Mouse (Mus musculus) liver, adult 2 months (tissue): ENCODE data around the gene Csk. TPM values are rescaled to one million over a fixed set of nuclear protein-coding genes. Genes with fewer than 3 reads are reported as not detected.

Source experiments
- DNase-seq: peaks from one replicate; pipeline ENCODE4 v3.0.0-alpha.2; 2011; ENCODE audit warnings: low read depth, low spot score; ENCODE audit errors: extremely low read depth
- H3K27ac ChIP-seq: fragments of 200-500 bp; replicated peaks from 2 replicates; pipeline ENCODE4 v1.5.1; 2012; ENCODE audit warnings: low read depth, mild to moderate bottlenecking, control low read depth, inconsistent platforms, low read length; ENCODE audit not compliant: insufficient read depth
- H3K27me3 ChIP-seq: fragments of 200-500 bp; 2 replicates; pipeline ENCODE4 v1.6.1; 2012; ENCODE audit warnings: mild to moderate bottlenecking, moderate library complexity, low read length, inconsistent platforms; ENCODE audit not compliant: control insufficient read depth, insufficient read depth
- H3K36me3 ChIP-seq: fragments of 200-500 bp; 2 replicates; pipeline ENCODE4 v1.6.1; 2012; ENCODE audit warnings: low read length, inconsistent platforms; ENCODE audit not compliant: control insufficient read depth, insufficient read depth
- H3K4me1 ChIP-seq: fragments of 200-500 bp; 2 replicates; pipeline ENCODE4 v1.6.1; 2011; ENCODE audit warnings: low read length; ENCODE audit not compliant: control insufficient read depth, insufficient read depth
- H3K4me3 ChIP-seq: fragments of 200-500 bp; 2 replicates; pipeline ENCODE4 v1.5.1; 2011; ENCODE audit warnings: low read depth, mild to moderate bottlenecking, control low read depth, low read length, moderate library complexity; ENCODE audit not compliant: insufficient read depth
- H3K79me2 ChIP-seq: fragments of 200-500 bp; 2 replicates; pipeline ENCODE4 v1.6.1; 2012; ENCODE audit warnings: inconsistent platforms, mild to moderate bottlenecking, low read length, moderate library complexity; ENCODE audit not compliant: control insufficient read depth, insufficient read depth
- H3K9ac ChIP-seq: fragments of 200-500 bp; 2 replicates; pipeline ENCODE4 v1.6.1; 2012; ENCODE audit warnings: low read depth, mild to moderate bottlenecking, control low read depth, inconsistent platforms, low read length
- CTCF ChIP-seq: fragments of 200-500 bp; IDR thresholded peaks from 2 replicates; pipeline ENCODE4 v1.5.1; 2011; ENCODE audit warnings: low read depth, low read length, control low read depth
- POLR2A ChIP-seq: fragments of 200-500 bp; IDR thresholded peaks from 2 replicates; pipeline ENCODE4 v1.6.1; 2011; ENCODE audit warnings: low read length, control low read depth; ENCODE audit not compliant: insufficient read depth; ENCODE audit errors: extremely low read depth
- WGBS: fragments of 180-500 bp; shearing (Covaris S2); methylation state at CpG from one replicate; pipeline ENCODE4 v1.1.7; 2018; 5-methylcytosine and 5-hydroxymethylcytosine counted together
- polyA plus RNA-seq: library from polyadenylated mRNA; depleted of rRNA; stranded (reverse); fragments of >200 nt; gene quantifications from 2 replicates; pipeline ENCODE4 v1.2.3, GENCODE M21; 2012
- total RNA-seq: library from RNA; depleted of rRNA; stranded (reverse); fragments of >200 nt; gene quantifications from 2 replicates; pipeline ENCODE4 v1.2.3, GENCODE M21; 2014

Csk gene
- total and polyA plus RNA-seq, 2 experiments: 18.3 to 31.4 TPM

- H3K79me2 ChIP-seq: no peaks in the 10 kb centered on the region
- WGBS: 41% methylated on average over 4 of the region's 4 CpGs
- H3K27ac ChIP-seq: 0 out of 2 replicates have a peak overlapping the region, but pooled peaks have one; percentile 22
These were observed 55.5 kb downstream of the Csk start for GRCm38 (mm10) chr9:57597929-57598382.

DNA sequence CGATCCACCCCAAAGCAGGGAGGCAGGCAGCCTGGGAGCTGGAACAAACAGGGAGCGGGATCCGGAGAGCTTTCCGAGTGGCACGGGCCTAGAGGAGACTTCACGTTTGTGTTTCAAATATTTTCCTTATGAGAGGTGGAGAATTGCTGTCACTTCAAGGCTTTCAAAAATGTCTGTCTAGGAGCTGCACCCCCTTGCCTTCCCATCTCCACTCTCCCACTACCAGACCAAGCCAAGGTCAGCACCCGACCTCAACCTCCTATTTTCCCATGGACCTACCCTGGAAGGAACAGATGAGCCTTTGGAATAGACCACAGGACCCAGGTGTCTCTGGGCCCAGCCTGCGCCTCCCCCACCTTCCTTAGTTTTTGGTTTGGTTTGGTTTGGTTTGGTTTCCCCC is 56.2 kb downstream of the Csk start:
- Histone ChIP-seq H3K4me3 (no peak overlapping the region), H3K27me3 (no peaks in the 10 kb centered on the region), H3K4me1 (peaks cover 4% of the 10 kb centered on the region; the same call in 1 of the 2 replicates), H3K27ac (no peak overlapping the region), H3K9ac (no peak overlapping the region), H3K79me2 (no peaks in the 10 kb centered on the region), H3K36me3 (0 out of 2 replicates have a peak, but pooled peaks cover 2% of the 10 kb centered on the region)
- DNase-seq: no peak
- TF ChIP-seq CTCF: no peak
- no peak for TF ChIP-seq POLR2A
- WGBS: 91% methylated on average over 8 of the region's 8 CpGs

More at GRCm38 (mm10) chr9:57597929-57598382, 55.5 kb downstream of the Csk start:
- no peaks in the 10 kb centered on the region for H3K27me3 ChIP-seq
- TF ChIP-seq POLR2A (no peak), CTCF (no peak)
- H3K36me3 ChIP-seq: 0 out of 2 replicates have a peak, but pooled peaks cover 2% of the 10 kb centered on the region
- no peak overlapping the region for H3K9ac ChIP-seq
- no peak overlapping the region for H3K4me3 ChIP-seq
- H3K4me1 ChIP-seq: peaks cover 4% of the 10 kb centered on the region; the same call in 1 of the 2 replicates
- no peak for DNase-seq

DNA sequence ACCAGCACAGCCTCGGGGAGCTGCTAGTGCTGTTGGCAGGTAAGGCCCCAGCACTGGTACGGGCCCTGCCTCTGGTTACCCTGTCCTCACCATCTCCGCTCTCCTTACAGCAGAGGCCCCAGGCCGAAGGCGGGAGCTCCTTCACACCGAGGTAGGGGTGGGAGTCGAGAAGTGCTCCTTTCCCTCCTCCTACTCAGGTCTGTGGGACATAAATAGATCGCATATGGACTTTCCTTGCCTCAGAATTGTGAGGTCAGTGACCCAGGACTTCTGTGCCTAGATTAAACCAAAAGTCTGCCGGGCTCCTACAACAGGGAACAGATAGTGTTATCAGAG is 59.3 kb downstream of the Csk start:
- Histone ChIP-seq H3K36me3 (0 out of 2 replicates have a peak, but pooled peaks cover 2% of the 10 kb centered on the region), H3K27ac (no peak overlapping the region), H3K79me2 (no peaks in the 10 kb centered on the region), H3K4me1 (peaks cover 4% of the 10 kb centered on the region; the same call in 1 of the 2 replicates), H3K27me3 (no peaks in the 10 kb centered on the region), H3K4me3 (no peak overlapping the region), H3K9ac (no peak overlapping the region)
- WGBS: 63% methylated on average over 9 of the region's 9 CpGs
- TF ChIP-seq POLR2A (no peak), CTCF (no peak)
- DNase-seq: no peak

DNA sequence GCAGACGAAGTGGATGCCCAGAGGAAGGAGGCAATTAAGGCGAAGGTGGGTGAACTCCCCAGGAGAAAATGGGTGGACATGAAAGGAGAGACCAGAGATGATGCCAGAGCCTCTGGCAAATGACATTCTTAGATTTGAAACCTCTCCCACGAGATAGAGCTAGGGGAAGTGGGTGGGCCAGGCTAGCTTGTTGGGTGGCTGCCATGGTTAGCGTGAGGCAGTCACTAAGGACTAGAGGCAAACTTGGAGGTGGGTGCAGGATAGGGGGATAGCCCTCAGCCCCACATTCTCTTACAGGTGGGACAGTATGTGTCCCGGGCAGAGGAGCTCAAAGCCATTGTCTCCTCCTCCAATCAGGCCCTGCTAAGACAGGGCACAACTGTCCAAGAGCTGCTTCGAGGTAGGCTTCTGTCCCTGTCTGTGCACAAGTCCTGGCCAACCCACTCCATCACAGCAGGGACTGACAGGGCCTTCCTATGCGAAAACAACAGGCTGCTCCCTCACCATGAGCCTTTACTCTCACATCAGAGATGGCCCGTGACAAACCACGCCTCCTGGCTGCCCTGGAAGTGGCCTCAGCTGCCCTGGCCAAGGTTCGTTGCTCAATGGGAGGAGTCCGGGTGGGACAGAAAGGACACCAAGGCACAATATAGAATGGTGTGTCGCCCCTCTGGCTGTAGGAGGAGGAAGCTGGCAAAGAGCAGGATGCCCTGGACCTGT is 59.8 kb downstream of the Csk start:
- Histone ChIP-seq H3K27ac (no peak overlapping the region), H3K4me1 (peaks cover 8% of the 10 kb centered on the region), H3K9ac (no peak overlapping the region), H3K27me3 (no peaks in the 10 kb centered on the region), H3K36me3 (0 out of 2 replicates have a peak, but pooled peaks cover 2% of the 10 kb centered on the region), H3K4me3 (no peak overlapping the region), H3K79me2 (no peaks in the 10 kb centered on the region)
- TF ChIP-seq POLR2A: no peak
- TF ChIP-seq CTCF: no peak
- WGBS: 50% methylated on average over 12 of the region's 12 CpGs
- DNase-seq: peak; percentile 54

DNA sequence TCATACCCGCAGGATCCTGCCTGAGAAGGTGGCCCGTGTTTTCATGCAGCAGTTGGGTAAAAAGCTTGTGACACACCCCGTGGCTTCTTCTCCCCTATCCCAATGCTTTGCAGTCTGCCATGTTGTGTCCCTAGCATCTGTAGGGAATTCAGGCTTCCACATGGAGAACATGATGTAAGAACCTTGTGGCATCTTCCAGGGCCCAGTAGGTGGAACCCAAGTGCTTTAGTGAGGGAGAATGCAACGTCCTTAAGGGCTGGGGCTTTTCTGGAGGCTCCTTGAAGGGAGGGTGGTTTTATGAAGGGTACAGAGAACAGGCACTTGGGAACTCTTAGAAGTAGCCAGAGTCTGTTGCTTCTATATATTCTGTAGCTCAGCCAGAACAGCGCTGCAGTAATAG is 62.7 kb downstream of the Csk start:
- Histone ChIP-seq H3K9ac (no peak overlapping the region), H3K79me2 (no peaks in the 10 kb centered on the region), H3K27me3 (no peaks in the 10 kb centered on the region), H3K4me3 (no peak overlapping the region), H3K4me1 (peaks cover 8% of the 10 kb centered on the region), H3K36me3 (0 out of 2 replicates have a peak, but pooled peaks cover 2% of the 10 kb centered on the region), H3K27ac (no peak overlapping the region)
- no peak for TF ChIP-seq CTCF
- TF ChIP-seq POLR2A: no peak
- DNase-seq: no peak
- WGBS: 75% methylated on average over 5 of the region's 5 CpGs
